Mouse (Mus musculus): ENCODE data around the gene Zrsr2. TPM values are rescaled to one million over a fixed set of nuclear protein-coding genes. Genes with fewer than 3 reads are reported as not detected.

Zrsr2 gene
- 76.5 and 77.9 TPM in 2 replicates for polyA plus RNA-seq (2016; fragmentation: Nextera tagmentation; extraction: Ambion mirVana)

DNA sequence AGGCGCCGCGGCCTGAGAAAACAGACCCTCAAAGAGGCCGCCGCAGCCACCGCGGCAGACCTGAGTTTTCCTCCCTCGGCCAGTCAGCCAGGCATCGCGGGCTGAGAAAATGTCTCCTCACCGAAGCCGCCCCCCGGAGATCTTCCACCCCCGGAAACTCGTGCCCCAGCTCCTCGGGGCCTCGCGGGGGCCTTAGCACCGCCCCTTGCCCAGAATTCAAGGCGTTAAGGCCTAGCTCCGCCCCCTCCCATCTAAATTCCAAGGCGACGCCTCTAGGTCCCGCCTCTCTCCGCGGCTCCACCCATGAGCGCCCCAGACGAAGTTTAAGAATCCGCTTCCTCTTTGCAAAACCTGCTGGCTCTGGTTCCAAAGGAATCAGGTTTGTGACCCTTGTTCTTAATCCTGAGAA is at the start of gene Zrsr2:
TSS of gene Zrsr2 (minus strand) at position 195 of the 409 bp plus-strand sequence.
- H3K4me1 ChIP-seq: 0 out of 2 replicates have a peak, but pooled peaks cover 3% of the 10 kb centered on the region
- H3K9me3 ChIP-seq: no peaks in the 10 kb centered on the region

DNA sequence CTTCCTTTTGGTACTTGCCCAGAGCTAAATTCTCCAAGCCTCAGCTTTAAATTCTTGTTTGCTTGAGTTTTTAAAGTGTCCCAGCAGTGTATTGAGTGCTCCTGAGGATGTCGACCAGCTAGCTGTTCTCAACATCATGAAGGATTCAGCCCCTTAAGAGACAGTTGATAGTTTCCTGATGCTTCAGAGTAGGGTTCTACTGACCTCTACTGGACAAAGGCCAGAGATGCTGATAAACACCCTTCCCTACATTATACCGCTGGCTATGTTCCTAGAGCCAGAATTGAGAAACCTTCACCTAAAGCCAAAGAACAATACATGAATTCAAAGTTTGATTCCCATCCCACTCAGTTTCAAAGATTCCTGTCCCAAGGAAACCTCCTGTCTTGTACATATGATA is 46.3 kb upstream of the Zrsr2 start:
- Histone ChIP-seq H3K27me3 (replicated peaks) (no peaks in the 10 kb centered on the region), H3K4me1 (no peaks in the 10 kb centered on the region), H3K9me3 (no peaks in the 10 kb centered on the region), H3K36me3 (no peaks in the 10 kb centered on the region), H3K27ac (no peak overlapping the region), H3K9ac (no peak overlapping the region), H3K4me2 (replicated peaks) (no peak overlapping the region), H3K4me3 (no peak overlapping the region)
- ATAC-seq (ENCODE audit: low FRiP score, low read depth): 0 out of 2 replicates have a peak, but pooled peaks have one; percentile 53
- 32% methylated on average over 2 of the region's 2 CpGs for WGBS

More for the DNA sequence above, at the start of gene Zrsr2:
- Histone ChIP-seq H3K36me3 (peaks cover 3% of the 10 kb centered on the region; the same call in 1 of the 2 replicates), H3K4me3 (peak within 1 kb of the TSS; percentile 63), H3K27me3 (replicated peaks) (no peaks in the 10 kb centered on the region), H3K4me2 (replicated peaks) (peak within 1 kb of the TSS; percentile 61), H3K9ac (peak within 1 kb of the TSS; percentile 73), H3K27ac (peak within 1 kb of the TSS; percentile 81)
- WGBS: 19% methylated on average over 29 of the region's 29 CpGs
- peak; percentile 98 for ATAC-seq (ENCODE audit: low FRiP score, low read depth)

DNA sequence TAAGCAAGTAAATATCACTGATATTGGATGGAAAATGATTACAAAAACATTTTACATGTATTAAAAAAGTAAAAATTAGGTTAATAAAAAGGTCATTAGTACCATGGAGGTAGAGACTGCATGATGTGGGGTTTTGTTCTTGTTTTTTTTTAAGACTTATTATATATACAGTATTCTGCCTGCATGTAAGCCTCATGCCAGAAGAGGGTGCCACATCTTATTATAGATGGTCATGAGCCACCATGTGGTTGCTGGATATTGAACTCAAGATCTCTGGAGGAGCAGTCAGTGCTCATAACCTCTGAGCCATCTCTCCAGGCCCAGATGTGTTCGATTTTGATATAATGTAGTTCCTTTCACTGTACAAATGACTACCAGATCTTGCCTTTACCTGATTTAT is 41.4 kb upstream of the Zrsr2 start:
- H3K4me2 ChIP-seq (replicated peaks): no peak overlapping the region
- WGBS: 81% methylated on average over 1 of the region's 1 CpGs
- ATAC-seq (ENCODE audit: low FRiP score, low read depth): no peak
- H3K9me3 ChIP-seq: no peaks in the 10 kb centered on the region
- no peak overlapping the region for H3K9ac ChIP-seq
- H3K27me3 ChIP-seq (replicated peaks): no peaks in the 10 kb centered on the region
- H3K4me3 ChIP-seq: no peak overlapping the region
- H3K36me3 ChIP-seq: no peaks in the 10 kb centered on the region
- H3K27ac ChIP-seq: no peak overlapping the region
- H3K4me1 ChIP-seq: no peaks in the 10 kb centered on the region

DNA sequence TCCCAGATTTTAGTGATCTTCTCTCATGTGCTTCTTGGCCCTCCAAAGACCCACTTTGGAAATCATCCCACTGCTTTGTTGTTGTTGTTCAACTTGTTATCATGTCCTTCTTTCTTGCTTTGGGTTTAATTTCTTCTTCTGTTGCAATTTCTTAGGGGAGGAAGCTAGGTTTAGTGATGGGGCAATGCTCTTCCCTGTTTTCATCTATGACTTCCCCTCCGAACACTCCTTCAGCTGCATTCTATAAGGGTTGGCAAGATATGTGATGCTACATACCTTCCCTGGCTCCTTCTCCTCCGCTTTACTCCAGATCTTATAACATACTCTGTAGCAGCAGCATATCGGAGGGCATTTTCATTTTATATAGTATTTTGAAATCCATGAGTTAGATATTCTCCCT is 38.3 kb upstream of the Zrsr2 start:
- no peak for ATAC-seq (ENCODE audit: low FRiP score, low read depth)
- Histone ChIP-seq H3K4me3 (no peak overlapping the region), H3K9me3 (no peaks in the 10 kb centered on the region), H3K9ac (no peak overlapping the region), H3K4me1 (no peaks in the 10 kb centered on the region), H3K27ac (no peak overlapping the region), H3K36me3 (no peaks in the 10 kb centered on the region), H3K4me2 (replicated peaks) (no peak overlapping the region), H3K27me3 (replicated peaks) (no peaks in the 10 kb centered on the region)
- WGBS: 90% methylated on average over 3 of the region's 3 CpGs

DNA sequence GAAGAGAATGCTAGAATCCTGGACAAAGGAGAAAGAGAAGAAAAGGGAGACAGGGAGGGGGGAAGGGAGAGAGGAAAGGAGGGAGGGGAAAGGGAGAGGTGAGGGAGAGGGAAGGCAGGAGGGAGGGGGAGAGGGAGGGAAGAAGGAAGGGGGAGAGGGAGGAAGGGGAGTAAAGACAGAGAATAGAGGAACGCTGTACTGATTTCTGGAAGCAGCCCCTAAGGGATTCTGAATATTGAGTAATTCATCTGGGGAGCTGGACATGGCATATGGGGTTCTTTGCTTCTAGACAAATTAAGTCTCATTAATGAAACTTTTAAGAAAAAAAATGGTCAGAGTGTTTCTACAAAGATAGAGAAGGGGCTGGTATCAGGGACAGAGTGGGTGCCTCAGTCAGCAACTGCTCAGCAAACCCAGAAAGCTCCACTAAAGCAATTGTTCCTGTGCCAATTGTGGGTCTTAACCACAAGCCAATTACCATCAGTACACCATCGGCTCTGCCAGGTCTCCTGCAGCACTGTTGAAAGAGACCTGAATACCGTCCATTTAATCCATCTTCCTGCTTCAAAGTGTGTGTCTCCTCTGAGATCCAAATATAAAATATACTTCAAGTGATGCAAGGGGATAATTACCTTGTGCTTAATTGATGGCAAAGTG is 29.4 kb upstream of the Zrsr2 start:
- 57% methylated on average over 3 of the region's 3 CpGs for WGBS
- Histone ChIP-seq H3K36me3 (no peaks in the 10 kb centered on the region), H3K27me3 (replicated peaks) (no peaks in the 10 kb centered on the region), H3K9ac (no peak overlapping the region), H3K27ac (no peak overlapping the region), H3K4me2 (replicated peaks) (no peak overlapping the region), H3K9me3 (no peaks in the 10 kb centered on the region), H3K4me1 (no peaks in the 10 kb centered on the region), H3K4me3 (no peak overlapping the region)
- ATAC-seq (ENCODE audit: low FRiP score, low read depth): no peak

DNA sequence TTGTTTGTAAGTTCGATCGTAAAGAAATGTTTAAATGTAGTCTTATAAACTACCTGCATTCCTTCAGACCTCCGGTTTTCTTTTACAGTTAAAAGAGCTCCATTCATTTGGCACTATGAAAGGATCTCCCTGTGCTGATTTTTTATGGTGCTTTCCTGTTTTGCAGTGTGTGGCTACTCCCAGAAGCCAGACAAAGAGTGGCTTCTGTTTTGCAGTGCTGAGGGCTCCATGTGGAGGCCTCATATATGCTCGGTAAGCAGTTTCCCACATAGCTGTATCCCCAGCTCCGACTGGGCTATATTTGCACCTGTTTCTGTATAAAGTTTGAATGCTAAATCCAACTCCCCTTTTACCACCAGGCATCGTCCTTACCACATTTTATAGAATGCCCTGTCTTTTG is 23.7 kb upstream of the Zrsr2 start:
- H3K27me3 ChIP-seq (replicated peaks): no peaks in the 10 kb centered on the region
- H3K36me3 ChIP-seq: no peaks in the 10 kb centered on the region
- 73% methylated on average over 6 of the region's 6 CpGs for WGBS
- no peak overlapping the region for H3K9ac ChIP-seq
- H3K4me3 ChIP-seq: no peak overlapping the region
- H3K9me3 ChIP-seq: no peaks in the 10 kb centered on the region
- H3K4me2 ChIP-seq (replicated peaks): no peak overlapping the region
- no peaks in the 10 kb centered on the region for H3K4me1 ChIP-seq
- no peak for ATAC-seq (ENCODE audit: low FRiP score, low read depth)
- H3K27ac ChIP-seq: no peak overlapping the region

DNA sequence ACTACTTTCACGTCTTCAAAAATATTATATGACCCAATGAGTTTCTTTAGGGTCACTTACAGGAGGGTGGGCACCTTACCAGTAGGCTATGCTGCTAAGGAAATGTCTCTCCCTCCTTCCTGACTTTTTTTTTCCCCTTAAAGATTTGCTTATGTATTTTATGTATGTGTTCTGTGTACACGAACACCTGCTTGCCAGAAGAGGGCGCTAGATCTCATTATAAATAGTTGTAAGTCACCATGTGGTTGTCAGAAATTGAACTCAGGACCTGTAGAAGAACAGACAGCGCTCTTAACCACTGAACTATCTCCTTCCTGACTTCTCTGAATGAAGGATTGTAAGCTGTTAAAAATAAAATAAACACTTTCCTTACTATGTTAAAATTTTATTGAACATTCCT is 23.0 kb upstream of the Zrsr2 start:
- no peak overlapping the region for H3K4me3 ChIP-seq
- H3K9me3 ChIP-seq: no peaks in the 10 kb centered on the region
- no peaks in the 10 kb centered on the region for H3K27me3 ChIP-seq (replicated peaks)
- H3K4me2 ChIP-seq (replicated peaks): no peak overlapping the region
- 65% methylated on average over 4 of the region's 4 CpGs for WGBS
- no peak overlapping the region for H3K27ac ChIP-seq
- H3K36me3 ChIP-seq: no peaks in the 10 kb centered on the region
- no peak overlapping the region for H3K9ac ChIP-seq
- no peaks in the 10 kb centered on the region for H3K4me1 ChIP-seq
- ATAC-seq (ENCODE audit: low FRiP score, low read depth): no peak

DNA sequence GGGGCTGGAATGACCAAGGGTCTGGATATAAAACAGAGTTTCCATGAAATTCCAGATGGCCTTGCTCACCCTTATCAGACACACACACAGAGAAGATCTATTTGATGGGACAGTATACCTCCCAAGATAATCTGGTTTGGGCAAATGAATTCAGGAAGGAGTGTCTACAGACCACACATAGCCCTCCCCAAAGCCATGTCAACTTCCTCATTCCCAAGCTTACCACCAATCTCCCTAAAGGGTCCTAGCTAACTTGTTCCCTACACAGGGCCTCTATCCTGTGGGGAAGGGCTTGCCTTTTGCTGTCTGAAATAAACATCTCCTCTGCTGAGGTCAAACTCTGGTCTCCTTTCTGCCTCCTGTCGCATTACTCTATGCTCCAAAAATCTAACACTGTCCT is 22.6 kb upstream of the Zrsr2 start:
- H3K4me2 ChIP-seq (replicated peaks): no peak overlapping the region
- H3K36me3 ChIP-seq: no peaks in the 10 kb centered on the region
- H3K4me1 ChIP-seq: no peaks in the 10 kb centered on the region
- ATAC-seq (ENCODE audit: low FRiP score, low read depth): no peak
- H3K4me3 ChIP-seq: no peak overlapping the region
- no peaks in the 10 kb centered on the region for H3K9me3 ChIP-seq
- H3K27me3 ChIP-seq (replicated peaks): no peaks in the 10 kb centered on the region
- 100% methylated on average over 1 of the region's 1 CpGs for WGBS
- no peak overlapping the region for H3K9ac ChIP-seq
- no peak overlapping the region for H3K27ac ChIP-seq

DNA sequence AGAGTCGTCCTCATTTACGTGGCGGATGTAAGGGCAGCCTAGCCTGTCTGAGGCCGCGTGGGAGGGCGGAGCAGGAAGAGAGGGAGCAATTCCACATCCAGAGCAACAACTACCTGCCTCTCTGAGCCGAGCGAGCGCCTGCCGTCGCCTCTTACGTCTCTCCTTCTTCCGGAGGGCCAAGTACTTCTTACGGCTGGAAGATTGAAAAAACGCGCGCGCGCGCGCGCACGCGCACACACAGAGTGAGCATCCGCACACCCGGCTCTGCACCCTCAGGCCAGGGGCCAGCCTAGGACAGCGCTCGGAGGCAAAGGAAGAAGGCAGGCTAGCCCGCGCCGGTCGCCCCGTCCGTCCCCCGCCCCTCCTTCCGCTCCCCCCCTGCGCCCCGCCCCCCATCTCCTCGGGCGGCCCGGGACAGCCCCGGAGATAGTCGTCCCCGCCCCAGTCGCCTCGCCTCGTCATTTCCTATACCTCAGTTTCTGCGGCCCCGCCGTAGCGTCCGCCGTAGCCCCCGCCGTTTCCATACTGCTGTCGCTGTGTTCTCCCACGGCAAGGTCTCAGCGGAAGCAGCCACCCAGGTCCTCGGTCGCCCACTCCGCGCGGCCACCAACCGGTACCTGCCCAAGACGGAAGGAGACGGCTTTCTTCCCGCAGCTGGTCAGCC is 526 bp downstream of the Zrsr2 start:
- Histone ChIP-seq H3K4me3 (peak overlapping the region; percentile 63), H3K36me3 (peaks cover 3% of the 10 kb centered on the region; the same call in 1 of the 2 replicates), H3K9ac (peak overlapping the region; percentile 73), H3K27ac (peak overlapping the region; percentile 81), H3K4me1 (0 out of 2 replicates have a peak, but pooled peaks cover 3% of the 10 kb centered on the region), H3K27me3 (replicated peaks) (no peaks in the 10 kb centered on the region), H3K9me3 (no peaks in the 10 kb centered on the region), H3K4me2 (replicated peaks) (peak overlapping the region; percentile 61)
- peak; percentile 95 for ATAC-seq (ENCODE audit: low FRiP score, low read depth)
- WGBS: 18% methylated on average over 48 of the region's 67 CpGs

DNA sequence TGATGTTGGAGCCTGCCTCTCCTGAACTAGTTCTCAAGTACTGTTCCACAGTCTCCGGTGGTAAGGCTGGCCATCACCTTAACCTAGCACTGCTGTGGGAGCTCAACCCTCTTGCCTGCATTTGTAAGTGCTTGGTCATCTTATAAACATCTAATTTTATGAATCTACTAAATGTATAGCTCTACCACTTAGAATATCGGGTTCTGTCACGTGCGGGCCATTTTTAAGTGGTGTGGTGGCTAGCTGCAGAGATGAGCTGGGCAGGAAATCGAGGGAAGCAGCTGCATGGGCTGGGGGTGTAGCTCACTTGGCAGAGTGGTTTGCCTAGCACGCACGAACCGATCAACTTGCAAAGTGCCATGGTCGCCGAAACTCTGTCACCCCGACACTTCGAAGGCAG is 1.1 kb downstream of the Zrsr2 start:
- no peak overlapping the region for H3K27ac ChIP-seq
- H3K4me1 ChIP-seq: 0 out of 2 replicates have a peak, but pooled peaks cover 3% of the 10 kb centered on the region
- no peaks in the 10 kb centered on the region for H3K9me3 ChIP-seq
- 0 out of 2 replicates have a peak, but pooled peaks have one; percentile 4 for ATAC-seq (ENCODE audit: low FRiP score, low read depth)
- H3K36me3 ChIP-seq: peaks cover 3% of the 10 kb centered on the region; the same call in 1 of the 2 replicates
- H3K27me3 ChIP-seq (replicated peaks): no peaks in the 10 kb centered on the region
- peak overlapping the region; percentile 63 for H3K4me3 ChIP-seq
- H3K4me2 ChIP-seq (replicated peaks): peak overlapping the region; percentile 61
- H3K9ac ChIP-seq: peak overlapping the region; percentile 73
- 41% methylated on average over 12 of the region's 12 CpGs for WGBS

DNA sequence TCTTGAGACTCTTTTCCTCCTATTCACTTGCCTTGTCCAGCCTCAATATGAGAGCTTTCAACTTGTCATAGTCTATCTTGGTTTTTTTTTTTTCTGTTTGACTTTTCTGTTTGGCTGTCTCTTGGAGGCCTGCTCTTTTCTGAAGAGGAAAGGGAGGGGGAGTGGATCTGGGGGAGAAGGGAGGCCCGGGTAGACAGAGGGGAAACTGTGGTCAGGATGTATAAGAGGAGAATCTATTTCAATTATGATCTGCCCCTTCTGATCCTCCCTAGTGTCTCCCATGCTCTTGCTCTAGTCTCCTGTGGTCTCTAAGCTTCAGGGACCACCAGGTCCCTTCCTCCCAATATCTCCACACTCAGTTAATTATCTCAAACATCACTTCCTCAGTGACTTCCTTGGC is 6.8 kb downstream of the Zrsr2 start:
- Histone ChIP-seq H3K4me2 (replicated peaks) (no peak overlapping the region), H3K27me3 (replicated peaks) (no peaks in the 10 kb centered on the region), H3K36me3 (peaks cover 8% of the 10 kb centered on the region), H3K4me1 (no peaks in the 10 kb centered on the region), H3K9me3 (no peaks in the 10 kb centered on the region), H3K4me3 (no peak overlapping the region), H3K27ac (no peak overlapping the region), H3K9ac (no peak overlapping the region)
- 89% methylated on average over 1 of the region's 1 CpGs for WGBS
- ATAC-seq (ENCODE audit: low FRiP score, low read depth): no peak

DNA sequence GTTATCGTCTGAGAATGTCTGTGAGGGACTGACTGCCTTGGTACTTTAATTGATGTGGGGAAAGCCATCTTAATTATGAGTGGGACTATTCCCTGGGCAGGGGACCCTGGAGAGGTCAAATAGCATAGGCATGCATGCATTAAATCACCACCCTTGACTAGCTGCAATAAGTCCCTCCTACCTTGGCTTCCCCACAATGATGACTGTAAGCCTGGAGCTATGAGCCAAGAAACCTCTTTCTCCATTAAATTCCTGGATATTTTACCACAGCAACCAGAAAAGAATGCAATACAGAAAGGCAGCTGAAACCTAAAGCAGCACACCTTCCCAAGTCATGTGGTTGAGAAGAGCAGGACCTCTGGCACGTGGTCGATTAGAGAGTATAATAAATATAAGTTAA is 14.1 kb downstream of the Zrsr2 start:
- Histone ChIP-seq H3K27ac (no peak overlapping the region), H3K9ac (no peak overlapping the region), H3K4me3 (no peak overlapping the region), H3K4me1 (no peaks in the 10 kb centered on the region), H3K9me3 (no peaks in the 10 kb centered on the region), H3K4me2 (replicated peaks) (no peak overlapping the region), H3K27me3 (replicated peaks) (no peaks in the 10 kb centered on the region), H3K36me3 (peaks cover 12% of the 10 kb centered on the region)
- no peak for ATAC-seq (ENCODE audit: low FRiP score, low read depth)
- 95% methylated on average over 3 of the region's 3 CpGs for WGBS

All from neural tube, embryonic 12.5 days (tissue).